9 mouse cellular contexts compared by ENCODE assay signal in the genomic region with DNA sequence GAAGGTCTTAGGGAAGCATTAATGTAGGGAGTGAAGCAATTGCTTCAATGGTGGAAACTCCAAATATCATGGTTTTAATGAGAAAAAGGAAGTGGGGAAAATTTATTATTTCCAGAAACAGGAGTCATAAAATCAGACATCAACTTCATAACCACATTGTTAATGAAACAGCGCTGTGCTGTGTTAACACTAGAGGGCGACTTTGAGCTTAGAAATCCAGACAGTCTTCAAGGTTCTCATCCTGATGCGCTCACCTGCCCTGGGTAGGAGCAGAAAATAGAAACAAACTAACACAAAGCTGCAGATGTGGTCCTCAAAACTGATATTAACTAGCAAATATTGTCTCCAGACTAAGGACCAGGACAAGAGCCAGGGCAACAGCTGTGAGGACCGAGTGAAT. TPM values are rescaled to one million over a fixed set of nuclear protein-coding genes. Genes with fewer than 3 reads are reported as not detected.
DNase-seq lines count a peak whose midpoint lies in the region; ATAC-seq and TF ChIP-seq lines count a peak whose summit lies in the region.
"Had no signal": no experiment of that assay in that cellular context is flagged by ENCODE, and none has a peak within 500 bp of the region (broad histone marks: within the 10 kb centered on the region; RNA-seq: fewer than 3 reads in every experiment).

No protein-coding gene starts in this region.

- no peak overlapping the region for H3K4me3 ChIP-seq in intestine, embryonic 14.5 days (ENCODE audit: low read depth, low read length)
- H3K4me3 ChIP-seq in intestine, embryonic 16.5 days (ENCODE audit: low read length), result no peak overlapping the region
- H3K4me3 ChIP-seq in MEL (ENCODE audit: control insufficient read depth in 1 of 2, insufficient read depth in 1 of 2, low read depth in 2 of 2, low read length in 2 of 2), result no peak overlapping the region
- no peak overlapping the region for H3K4me3 ChIP-seq in limb, embryonic 14.5 days (replicated peaks; ENCODE audit: low read length)
- no peak overlapping the region for H3K4me3 ChIP-seq in forebrain, embryonic 15.5 days
- H3K4me3 ChIP-seq: liver, embryonic 13.5 days had no signal

- WGBS in intestine, embryonic 14.5 days, result 17% methylated on average over 4 of the region's 4 CpGs
- 14% methylated on average over 4 of the region's 4 CpGs for WGBS in intestine, embryonic 16.5 days
- WGBS in limb, embryonic 14.5 days, result 17% methylated on average over 4 of the region's 4 CpGs
- 18% methylated on average over 4 of the region's 4 CpGs for WGBS in forebrain, embryonic 15.5 days

- H3K9me3 ChIP-seq in intestine, embryonic 14.5 days (ENCODE audit: control insufficient read depth, low read length), result no peaks in the 10 kb centered on the region; the same call in 1 of the 2 replicates
- no peaks in the 10 kb centered on the region for H3K9me3 ChIP-seq in intestine, embryonic 16.5 days (ENCODE audit: control insufficient read depth, low read length)
- H3K9me3 ChIP-seq in MEL (replicated peaks; ENCODE audit: insufficient read depth, low read length), result no peaks in the 10 kb centered on the region
- no peaks in the 10 kb centered on the region for H3K9me3 ChIP-seq in limb, embryonic 14.5 days (ENCODE audit: control insufficient read depth, low read length)
- H3K9me3 ChIP-seq in forebrain, embryonic 15.5 days, result no peaks in the 10 kb centered on the region
- H3K9me3 ChIP-seq: liver, embryonic 13.5 days had no signal

- H3K4me1 ChIP-seq in intestine, embryonic 14.5 days (replicated peaks; ENCODE audit: control insufficient read depth, insufficient read depth, low read length), result no peaks in the 10 kb centered on the region
- no peaks in the 10 kb centered on the region for H3K4me1 ChIP-seq in intestine, embryonic 16.5 days (ENCODE audit: control insufficient read depth, insufficient read depth, low read length)
- no peaks in the 10 kb centered on the region for H3K4me1 ChIP-seq in MEL (ENCODE audit: control insufficient read depth in 1 of 2, insufficient read depth in 2 of 2, low read length in 2 of 2)
- no peaks in the 10 kb centered on the region for H3K4me1 ChIP-seq in limb, embryonic 14.5 days (ENCODE audit: control insufficient read depth, insufficient read depth, low read length)
- H3K4me1 ChIP-seq in forebrain, embryonic 15.5 days, result no peaks in the 10 kb centered on the region
- H3K4me1 ChIP-seq: liver, embryonic 13.5 days had no signal

- no peak overlapping the region for H3K9ac ChIP-seq in intestine, embryonic 14.5 days (ENCODE audit: low read length)
- H3K9ac ChIP-seq in intestine, embryonic 16.5 days (ENCODE audit: low read depth, low read length), result no peak overlapping the region
- H3K9ac ChIP-seq in MEL (ENCODE audit: control insufficient read depth, low read depth, low read length, poor library complexity, severe bottlenecking), result no peak overlapping the region
- no peak overlapping the region for H3K9ac ChIP-seq in limb, embryonic 14.5 days (ENCODE audit: low read depth, low read length, severe bottlenecking)
- no peak overlapping the region for H3K9ac ChIP-seq in forebrain, embryonic 15.5 days (replicated peaks)
- H3K9ac ChIP-seq: liver, embryonic 13.5 days had no signal

- peak; percentile 40 to 85 (median 67) for TF ChIP-seq CTCF in MEL (IDR thresholded peaks at IDR 0.05 in 2 of 3, conservative IDR thresholded peaks at IDR 0.05 in 1 of 3; ENCODE audit: control insufficient read depth in 1 of 3, insufficient read depth in 1 of 3, low read depth in 2 of 3, low read length in 3 of 3, poor library complexity in 1 of 3, severe bottlenecking in 1 of 3)

- peak; percentile 79 for TF ChIP-seq RAD21 in MEL (IDR thresholded peaks at IDR 0.05; ENCODE audit: low read depth, low read length)

- H3K79me2 ChIP-seq in MEL (ENCODE audit: control insufficient read depth, insufficient read depth, low read length, poor library complexity), result no peaks in the 10 kb centered on the region

- no peak for TF ChIP-seq POLR2A in MEL (IDR thresholded peaks at IDR 0.05; ENCODE audit: control insufficient read depth in 1 of 2, insufficient read depth in 1 of 2, low read depth in 1 of 2, low read length in 2 of 2, poor library complexity in 1 of 2)
- no peak for TF ChIP-seq POLR2A in limb, embryonic 14.5 days (IDR thresholded peaks at IDR 0.05; ENCODE audit: borderline replicate concordance, extremely low read depth, insufficient read depth, insufficient read length)

- H3K27me3 ChIP-seq in intestine, embryonic 14.5 days (replicated peaks; ENCODE audit: control insufficient read depth, insufficient read depth, low read length), result no peaks in the 10 kb centered on the region
- no peaks in the 10 kb centered on the region; the same call in 1 of the 2 replicates for H3K27me3 ChIP-seq in intestine, embryonic 16.5 days (replicated peaks; ENCODE audit: control insufficient read depth, insufficient read depth, low read length)
- H3K27me3 ChIP-seq in MEL (ENCODE audit: control insufficient read depth in 1 of 2, insufficient read depth in 2 of 2, low read length in 2 of 2), result peaks cover 5 to 12% of the 10 kb centered on the region in 2 experiments
- H3K27me3 ChIP-seq in limb, embryonic 14.5 days (ENCODE audit: control insufficient read depth, insufficient read depth, low read length), result no peaks in the 10 kb centered on the region
- H3K27me3 ChIP-seq in forebrain, embryonic 15.5 days, result no peaks in the 10 kb centered on the region
- H3K27me3 ChIP-seq: liver, embryonic 13.5 days had no signal

- no peaks in the 10 kb centered on the region for H3K36me3 ChIP-seq in intestine, embryonic 14.5 days (ENCODE audit: control insufficient read depth, insufficient read depth, low read length)
- no peaks in the 10 kb centered on the region for H3K36me3 ChIP-seq in intestine, embryonic 16.5 days (ENCODE audit: control insufficient read depth, insufficient read depth, low read length)
- no peaks in the 10 kb centered on the region for H3K36me3 ChIP-seq in MEL (ENCODE audit: control insufficient read depth in 1 of 2, insufficient read depth in 2 of 2, low read length in 2 of 2)
- no peaks in the 10 kb centered on the region for H3K36me3 ChIP-seq in limb, embryonic 14.5 days (ENCODE audit: control insufficient read depth, insufficient read depth, low read length)
- H3K36me3 ChIP-seq in forebrain, embryonic 15.5 days, result no peaks in the 10 kb centered on the region
- H3K36me3 ChIP-seq: liver, embryonic 13.5 days had no signal

- no peak for TF ChIP-seq EP300 in MEL (IDR thresholded peaks at IDR 0.05; ENCODE audit: low read depth in 1 of 2, low read length in 2 of 2)

- H3K4me2 ChIP-seq in intestine, embryonic 14.5 days (ENCODE audit: low read length), result no peak overlapping the region
- no peak overlapping the region for H3K4me2 ChIP-seq in intestine, embryonic 16.5 days (ENCODE audit: low read depth, low read length)
- no peak overlapping the region for H3K4me2 ChIP-seq in limb, embryonic 14.5 days (replicated peaks; ENCODE audit: low read depth, low read length, severe bottlenecking)
- H3K4me2 ChIP-seq in forebrain, embryonic 15.5 days (replicated peaks), result no peak overlapping the region
- H3K4me2 ChIP-seq: liver, embryonic 13.5 days had no signal

- ATAC-seq in intestine, embryonic 14.5 days (replicated peaks; ENCODE audit: low FRiP score, low TSS enrichment, low read depth), result no peak
- no peak for ATAC-seq in intestine, embryonic 16.5 days
- no peak for ATAC-seq in limb, embryonic 14.5 days (ENCODE audit: low FRiP score, low read depth)
- no peak for ATAC-seq in forebrain, embryonic 15.5 days (replicated peaks)

- no peak overlapping the region for H3K27ac ChIP-seq in intestine, embryonic 14.5 days (ENCODE audit: low read depth)
- H3K27ac ChIP-seq in intestine, embryonic 16.5 days (ENCODE audit: low read length), result no peak overlapping the region
- no peak overlapping the region for H3K27ac ChIP-seq in MEL (ENCODE audit: control insufficient read depth, low read depth, low read length)
- no peak overlapping the region for H3K27ac ChIP-seq in limb, embryonic 14.5 days (replicated peaks; ENCODE audit: low read depth, low read length)
- no peak overlapping the region for H3K27ac ChIP-seq in forebrain, embryonic 15.5 days (replicated peaks)
- H3K27ac ChIP-seq: liver, embryonic 13.5 days had no signal

- peak; percentile 70 for DNase-seq in intestine, embryonic 14.5 days (ENCODE audit: low spot score)
- peak; percentile 70 to 75 for DNase-seq in B cell, adult 2 months
- peak; percentile 69 for DNase-seq in MEL (ENCODE audit: low read depth, low spot score)
- peak; percentile 81 for DNase-seq in embryo, embryonic 10 days (ENCODE audit: low spot score)
- DNase-seq in limb, embryonic 14.5 days (ENCODE audit: low spot score), result peak; percentile 68
- DNase-seq in retina, postnatal 1 day, result peak; percentile 73
- DNase-seq: liver, embryonic 13.5 days had no signal

RNA-seq across cellular contexts. Expression of gene H2-Ab1, which starts 7.6 kb away (rescaled TPM):
- 12.2 and 12.9 TPM in 2 replicates for polyA plus RNA-seq in intestine, embryonic 14.5 days (2014; fragmentation: Nextera tagmentation; extraction: Ambion mirVana)
- polyA plus RNA-seq in intestine, embryonic 16.5 days (2015; fragmentation: Nextera tagmentation; extraction: Ambion mirVana), result 28.5 and 30.9 TPM in 2 replicates
- not detected in 2 replicates for total RNA-seq in MEL (2012; rRNA removed)
- not detected for polyA plus RNA-seq in MEL (2012; ENCODE audit: insufficient read depth in 1 of 2, insufficient read length in 2 of 2, low read depth in 1 of 2, low replicate concordance in 2 of 2, missing spikeins in 1 of 2)
- 4.8 and 5.6 TPM in 2 replicates for polyA plus RNA-seq in limb, embryonic 14.5 days (2012; rRNA removed)
- polyA plus RNA-seq in limb, embryonic 14.5 days (2014; fragmentation: Nextera tagmentation; extraction: Ambion mirVana), result 7.6 and 8.0 TPM in 2 replicates
- polyA plus RNA-seq in forebrain, embryonic 15.5 days (2015; fragmentation: Nextera tagmentation; extraction: Ambion mirVana), result 0.86 and 1.2 TPM in 2 replicates

RNA-seq across cellular contexts. Expression of gene H2-Ob, which starts 11.2 kb away (rescaled TPM):
- 0.11 TPM in 1 of 2 replicates, not detected in the other for polyA plus RNA-seq in intestine, embryonic 14.5 days (2014; fragmentation: Nextera tagmentation; extraction: Ambion mirVana)
- 0.15 and 0.21 TPM in 2 replicates for polyA plus RNA-seq in intestine, embryonic 16.5 days (2015; fragmentation: Nextera tagmentation; extraction: Ambion mirVana)
- total RNA-seq in MEL (2012; rRNA removed), result 0.75 and 0.81 TPM in 2 replicates
- 1 to 10 TPM in 1 of 2 experiments, not detected in 1; 2.0 TPM for polyA plus RNA-seq in MEL (2012; ENCODE audit: insufficient read depth in 1 of 2, insufficient read length in 2 of 2, low read depth in 1 of 2, low replicate concordance in 2 of 2, missing spikeins in 1 of 2)
- 0.06 and 0.23 TPM in 2 replicates for polyA plus RNA-seq in limb, embryonic 14.5 days (2012; rRNA removed)
- 0.11 TPM in 1 of 2 replicates, not detected in the other for polyA plus RNA-seq in limb, embryonic 14.5 days (2014; fragmentation: Nextera tagmentation; extraction: Ambion mirVana)
- polyA plus RNA-seq in forebrain, embryonic 15.5 days (2015; fragmentation: Nextera tagmentation; extraction: Ambion mirVana), result 0.20 TPM in 1 of 2 replicates, not detected in the other

RNA-seq across cellular contexts. Expression of gene H2-Aa, which starts 37.7 kb away (rescaled TPM):
- 4.7 and 5.8 TPM in 2 replicates for polyA plus RNA-seq in intestine, embryonic 14.5 days (2014; fragmentation: Nextera tagmentation; extraction: Ambion mirVana)
- 15.7 and 17.5 TPM in 2 replicates for polyA plus RNA-seq in intestine, embryonic 16.5 days (2015; fragmentation: Nextera tagmentation; extraction: Ambion mirVana)
- total RNA-seq in MEL (2012; rRNA removed), result not detected in 2 replicates
- polyA plus RNA-seq in MEL (2012; ENCODE audit: insufficient read depth in 1 of 2, insufficient read length in 2 of 2, low read depth in 1 of 2, low replicate concordance in 2 of 2, missing spikeins in 1 of 2), result not detected
- polyA plus RNA-seq in limb, embryonic 14.5 days (2012; rRNA removed), result 2.0 and 2.9 TPM in 2 replicates
- 4.1 and 4.5 TPM in 2 replicates for polyA plus RNA-seq in limb, embryonic 14.5 days (2014; fragmentation: Nextera tagmentation; extraction: Ambion mirVana)
- polyA plus RNA-seq in forebrain, embryonic 15.5 days (2015; fragmentation: Nextera tagmentation; extraction: Ambion mirVana), result 0.23 TPM in 1 of 2 replicates, not detected in the other

RNA-seq across cellular contexts. Expression of gene Tap2, which starts 46.6 kb away (rescaled TPM):
- polyA plus RNA-seq in intestine, embryonic 14.5 days (2014; fragmentation: Nextera tagmentation; extraction: Ambion mirVana), result 2.2 and 2.5 TPM in 2 replicates
- 7.2 and 9.1 TPM in 2 replicates for polyA plus RNA-seq in intestine, embryonic 16.5 days (2015; fragmentation: Nextera tagmentation; extraction: Ambion mirVana)
- 40.3 and 48.5 TPM in 2 replicates for total RNA-seq in MEL (2012; rRNA removed)
- polyA plus RNA-seq in MEL (2012; ENCODE audit: insufficient read depth in 1 of 2, insufficient read length in 2 of 2, low read depth in 1 of 2, low replicate concordance in 2 of 2, missing spikeins in 1 of 2), result 10 to 100 TPM in 1 of 2 experiments, not detected in 1; 63.0 TPM
- 2.9 and 3.0 TPM in 2 replicates for polyA plus RNA-seq in limb, embryonic 14.5 days (2012; rRNA removed)
- polyA plus RNA-seq in limb, embryonic 14.5 days (2014; fragmentation: Nextera tagmentation; extraction: Ambion mirVana), result 2.3 and 2.4 TPM in 2 replicates
- polyA plus RNA-seq in forebrain, embryonic 15.5 days (2015; fragmentation: Nextera tagmentation; extraction: Ambion mirVana), result 1.3 and 1.7 TPM in 2 replicates

RNA-seq across cellular contexts. Expression of gene Psmb8, which starts 52.4 kb away (rescaled TPM):
- 13.7 and 14.0 TPM in 2 replicates for polyA plus RNA-seq in intestine, embryonic 14.5 days (2014; fragmentation: Nextera tagmentation; extraction: Ambion mirVana)
- 20.7 and 23.1 TPM in 2 replicates for polyA plus RNA-seq in intestine, embryonic 16.5 days (2015; fragmentation: Nextera tagmentation; extraction: Ambion mirVana)
- total RNA-seq in MEL (2012; rRNA removed), result 129 and 144 TPM in 2 replicates
- polyA plus RNA-seq in MEL (2012; ENCODE audit: insufficient read depth in 1 of 2, insufficient read length in 2 of 2, low read depth in 1 of 2, low replicate concordance in 2 of 2, missing spikeins in 1 of 2), result 100 to 1,000 TPM in 1 of 2 experiments, not detected in 1; 133 TPM
- polyA plus RNA-seq in limb, embryonic 14.5 days (2012; rRNA removed), result 6.8 and 7.3 TPM in 2 replicates
- polyA plus RNA-seq in limb, embryonic 14.5 days (2014; fragmentation: Nextera tagmentation; extraction: Ambion mirVana), result 9.2 and 9.4 TPM in 2 replicates
- 2.3 and 2.6 TPM in 2 replicates for polyA plus RNA-seq in forebrain, embryonic 15.5 days (2015; fragmentation: Nextera tagmentation; extraction: Ambion mirVana)
